Mouse (Mus musculus) ES-CJ7 (cell line): ENCODE measurements around the gene Hba-a1.
A peak's percentile ranks its signal among the peaks of the same experiment; 100 is the strongest.
"Not testable (repeated sequence)": the region's sequence is repeated elsewhere in the genome, so short reads cannot be mapped to it uniquely, and the experiment has no call there.

Experiments used
- DNase-seq: peaks from one replicate; pipeline ENCODE4 v3.0.0; 2011; ENCODE audit warnings: low read depth, low spot score

Gene Hba-a1

GRCm38 (mm10) chr11:32293479-32293878 is 10.2 kb downstream of the Hba-a1 start:
- not testable (repeated sequence) for DNase-seq

- not testable (repeated sequence) for DNase-seq
These were observed 12.9 kb downstream of the Hba-a1 start, which contains the start of gene Hba-a2 for GRCm38 (mm10) chr11:32296203-32296602. TSS of gene Hba-a2 (plus strand) at chr11:32296489.

- DNase-seq = not testable (repeated sequence)
These were observed 14.1 kb downstream of the Hba-a1 start for GRCm38 (mm10) chr11:32297417-32297816.

GRCm38 (mm10) chr11:32297866-32298531 is 14.7 kb downstream of the Hba-a1 start:
- no peak for DNase-seq

GRCm38 (mm10) chr11:32298532-32298918 is 15.2 kb downstream of the Hba-a1 start:
- no peak for DNase-seq

GRCm38 (mm10) chr11:32299865-32300264 is 16.6 kb downstream of the Hba-a1 start, which contains the start of gene Hbq1a:
TSS of gene Hbq1a (plus strand) at chr11:32300069.
- DNase-seq = peak; percentile 52

- DNase-seq = peak; percentile 21
These were observed 17.3 kb downstream of the Hba-a1 start for GRCm38 (mm10) chr11:32300279-32301267.

- no peak for DNase-seq
These were observed 18.2 kb downstream of the Hba-a1 start for GRCm38 (mm10) chr11:32301506-32301905.

- no peak for DNase-seq
These were observed 19.6 kb downstream of the Hba-a1 start for GRCm38 (mm10) chr11:32302824-32303419.

- no peak for DNase-seq
These were observed 20.1 kb downstream of the Hba-a1 start for GRCm38 (mm10) chr11:32303455-32303854.

GRCm38 (mm10) chr11:32307006-32307405 is 23.7 kb downstream of the Hba-a1 start:
- DNase-seq = no peak

- DNase-seq = no peak
These were observed 26.1 kb downstream of the Hba-a1 start for GRCm38 (mm10) chr11:32309446-32309845.

- DNase-seq = no peak
These were observed 26.6 kb downstream of the Hba-a1 start for GRCm38 (mm10) chr11:32309928-32310327.

- no peak for DNase-seq
These were observed 32.7 kb downstream of the Hba-a1 start for GRCm38 (mm10) chr11:32316009-32316408.

- DNase-seq = peak; percentile 41
These were observed 37.3 kb downstream of the Hba-a1 start for GRCm38 (mm10) chr11:32320507-32321195.

- peak; percentile 88 for DNase-seq
These were observed 37.9 kb downstream of the Hba-a1 start for GRCm38 (mm10) chr11:32321196-32321565.

GRCm38 (mm10) chr11:32324609-32325008 is 41.3 kb downstream of the Hba-a1 start:
- DNase-seq = peak; percentile 90

- DNase-seq = no peak
These were observed 47.8 kb downstream of the Hba-a1 start for GRCm38 (mm10) chr11:32331075-32331474.

GRCm38 (mm10) chr11:32331861-32332260 is 48.5 kb downstream of the Hba-a1 start:
- DNase-seq = no peak

GRCm38 (mm10) chr11:32333235-32333634 is 49.9 kb downstream of the Hba-a1 start:
- DNase-seq = no peak
